Mouse (Mus musculus): ENCODE results near the gene Sh2d7. TPM values are rescaled to one million over a fixed set of nuclear protein-coding genes. Genes with fewer than 3 reads are reported as not detected.
"Not testable (repeated sequence)": the region's sequence is repeated elsewhere in the genome, so short reads cannot be mapped to it uniquely, and the experiment has no call there.

Gene Sh2d7
- total RNA-seq, 4 experiments from 2014 or later, result 0.21 TPM; not detected in 3

DNA sequence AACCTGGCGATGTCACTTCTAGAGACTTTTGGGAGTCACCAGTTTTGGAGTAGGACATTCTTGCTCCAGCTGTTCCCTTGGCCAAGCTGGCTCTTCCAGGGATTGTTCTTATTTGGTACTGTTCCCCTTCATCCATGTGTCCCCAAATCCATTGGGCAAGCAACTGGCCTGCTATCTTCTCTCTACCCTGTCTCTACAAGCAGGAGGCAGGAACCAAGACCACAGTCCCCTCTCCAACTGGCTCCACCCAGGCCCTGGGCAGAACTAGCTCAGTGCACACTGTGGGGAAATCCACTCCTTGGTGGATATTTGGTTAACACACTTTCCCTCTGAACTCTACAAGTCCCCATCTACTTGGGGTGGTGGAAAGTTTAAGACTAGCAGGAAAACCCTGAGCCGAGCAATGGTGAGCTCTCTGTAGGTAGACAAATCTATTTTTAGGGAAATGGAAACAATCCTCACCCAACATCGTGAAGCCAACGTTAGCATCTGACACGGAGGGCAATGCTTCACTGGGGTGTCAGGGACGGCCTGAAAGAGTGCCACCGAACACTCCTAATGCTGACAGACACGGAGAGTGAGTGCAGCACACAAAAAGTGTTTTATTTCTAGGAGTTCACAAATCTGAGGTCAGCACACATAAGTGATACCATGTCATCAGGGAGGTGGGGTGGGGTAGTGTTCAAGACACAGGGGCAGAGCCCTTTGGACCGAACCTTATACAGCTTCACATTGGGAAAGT, 5.6 kb downstream of the Sh2d7 start:
- no peak for DNase-seq (ENCODE audit: low spot score in 2 of 2)

DNA sequence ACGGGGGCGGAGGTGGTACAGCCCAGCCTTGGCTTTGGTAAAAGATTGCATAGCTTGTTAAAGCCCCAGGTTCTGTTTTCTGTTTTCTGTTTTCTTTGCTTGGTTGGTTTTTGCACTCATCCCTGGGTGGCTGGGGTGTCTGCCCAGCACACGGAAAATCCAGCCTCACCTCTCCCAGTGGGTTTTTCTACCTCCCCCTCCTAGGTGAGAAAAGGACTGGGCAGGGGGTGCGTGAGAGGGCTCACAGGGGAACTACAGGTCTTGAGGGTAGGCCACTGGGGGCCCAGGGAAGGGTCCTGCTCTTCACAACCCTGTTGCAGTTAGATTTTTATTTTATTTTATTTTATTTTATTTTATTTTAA, 6.2 kb downstream of the Sh2d7 start:
- DNase-seq (ENCODE audit: low spot score in 2 of 2), result no peak

DNA sequence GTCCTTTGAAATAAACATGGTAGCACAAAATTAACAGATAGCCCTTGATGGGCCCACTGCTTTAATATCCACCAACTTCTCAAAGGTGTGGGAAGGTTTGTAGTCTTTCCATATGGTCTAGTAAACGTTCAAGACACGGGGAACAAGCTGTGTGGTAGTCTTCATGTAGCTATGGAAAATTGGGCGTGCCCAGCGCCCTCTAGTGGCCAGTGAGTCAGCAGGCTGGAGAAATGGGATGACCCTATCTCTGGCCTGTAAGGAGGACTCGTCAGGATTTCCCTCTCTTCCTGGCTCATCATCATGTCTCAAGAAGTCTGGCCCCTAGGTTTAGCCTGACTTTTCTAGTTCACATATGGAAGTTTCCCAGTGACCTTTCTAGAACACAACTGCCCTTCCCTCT, 8.8 kb downstream of the Sh2d7 start:
- DNase-seq (ENCODE audit: low spot score in 2 of 2), result no peak

DNA sequence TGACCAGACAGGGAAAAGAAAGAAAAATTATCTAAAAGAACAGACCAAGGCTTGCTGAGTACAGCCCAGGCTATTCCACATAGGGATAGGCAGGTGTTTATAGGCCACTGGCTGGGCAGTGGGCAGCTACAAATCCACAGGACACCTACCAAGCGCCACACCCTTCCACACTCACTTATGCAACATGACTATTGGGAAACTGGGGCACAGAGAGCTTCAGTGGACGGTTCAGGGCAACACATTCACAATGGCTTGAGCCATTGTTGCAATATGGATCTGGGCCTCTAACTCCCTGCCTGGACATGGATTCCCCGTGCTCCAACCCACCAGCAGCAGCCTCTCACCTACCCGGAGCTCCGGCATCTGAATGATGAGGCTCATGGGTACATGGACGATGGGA, 10.6 kb downstream of the Sh2d7 start:
- no peak for DNase-seq (ENCODE audit: low spot score in 2 of 2)

DNA sequence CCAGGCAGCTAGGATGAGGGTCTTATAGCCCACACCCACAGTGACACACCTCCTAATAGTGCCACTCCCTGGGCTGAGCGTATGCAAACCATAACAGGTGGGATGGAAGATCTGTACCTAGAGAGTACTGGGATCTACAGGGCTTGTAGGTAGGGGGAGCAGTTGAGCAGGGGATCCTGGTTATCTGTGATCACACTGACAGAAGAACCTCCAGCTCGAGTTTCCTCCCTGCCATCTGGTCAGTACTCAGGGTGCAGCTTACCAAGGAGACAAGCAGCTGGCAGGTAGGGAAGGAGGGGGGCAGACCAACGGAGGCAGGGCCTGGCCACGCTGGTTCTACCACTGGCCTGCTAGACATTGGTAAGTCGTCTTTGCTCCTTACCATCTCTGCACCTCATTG, 13.6 kb downstream of the Sh2d7 start:
- peak in 1 of 2 experiments; percentile 47 for DNase-seq (ENCODE audit: low spot score in 2 of 2)

DNA sequence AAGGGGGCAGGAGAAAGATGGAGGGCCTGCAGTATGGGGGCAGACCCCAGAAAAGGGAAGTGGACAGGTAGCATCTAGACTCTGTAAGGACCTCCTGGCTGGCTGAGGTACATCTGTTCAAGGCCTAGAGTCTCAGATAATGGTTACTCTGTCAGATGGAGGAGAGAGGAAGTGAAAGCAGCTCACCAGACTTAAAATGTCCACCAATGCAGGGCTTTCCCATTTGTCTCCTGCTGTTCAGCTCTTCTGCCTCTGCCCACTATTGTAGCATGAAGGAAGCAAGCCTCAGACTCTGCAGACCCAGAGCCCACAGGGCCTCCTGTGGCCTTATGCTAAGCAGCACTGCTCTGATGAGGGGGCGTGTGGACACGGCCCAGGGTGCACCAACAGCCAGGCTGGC, 16.3 kb downstream of the Sh2d7 start:
- DNase-seq (ENCODE audit: low spot score in 2 of 2), result no peak

DNA sequence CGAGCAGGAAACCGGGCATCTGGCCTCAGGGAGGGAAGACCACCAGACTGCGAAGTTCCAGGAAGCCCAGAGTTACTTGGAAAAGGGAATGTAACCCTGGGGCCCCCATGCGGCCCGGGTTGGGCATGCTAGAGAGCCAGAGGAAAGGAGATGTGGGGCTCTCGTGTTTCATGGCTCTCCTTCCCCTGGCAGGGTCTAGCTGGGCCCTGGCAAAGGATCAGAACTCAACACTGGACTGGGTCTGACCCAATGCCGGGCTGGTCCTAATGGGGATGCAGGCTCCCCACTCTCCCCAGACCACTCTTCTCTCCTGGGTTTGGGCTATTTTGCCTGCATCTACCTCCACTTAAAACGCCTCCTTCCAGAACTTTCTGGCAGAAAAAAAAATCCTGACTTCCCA, 19.9 kb downstream of the Sh2d7 start:
- no peak for DNase-seq (ENCODE audit: low spot score in 2 of 2)

DNA sequence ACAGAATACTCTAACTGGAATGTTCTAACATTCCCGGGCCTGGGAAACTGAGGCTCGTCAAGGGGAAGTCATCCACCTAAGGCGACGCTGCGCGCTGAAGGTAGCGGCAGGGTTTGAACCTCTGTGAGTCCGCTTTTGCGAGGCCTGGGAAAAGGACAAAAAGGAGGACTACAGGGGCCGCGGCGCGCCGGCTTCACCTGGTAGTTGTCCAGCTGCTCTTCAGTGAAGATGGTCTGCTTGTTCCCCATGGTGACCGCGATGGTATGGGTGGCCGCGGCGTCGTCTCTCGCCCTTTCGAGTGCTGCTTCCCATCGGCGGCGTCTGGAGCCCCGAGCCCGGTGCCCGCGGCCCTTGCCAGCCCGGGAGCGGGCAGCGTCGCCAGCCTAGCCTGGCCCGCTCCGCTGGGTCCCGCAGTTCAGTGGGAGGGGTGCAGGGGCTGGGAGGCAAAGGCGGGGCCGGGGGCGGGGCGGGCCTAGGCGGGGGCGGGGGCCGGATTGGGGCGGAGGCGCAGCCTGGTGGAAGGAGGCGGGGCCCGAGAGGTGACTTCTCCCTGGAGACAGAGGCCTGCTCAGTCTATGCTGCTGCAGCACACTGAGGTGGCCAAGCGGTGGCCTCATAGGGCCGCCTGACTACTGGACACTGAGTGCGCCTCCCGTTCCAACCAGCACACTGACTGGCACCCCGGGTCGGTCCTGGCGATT, 21.1 kb downstream of the Sh2d7 start, which contains the start of gene Cib2:
Cib2 (minus strand) TSS at position 448 of the 701 bp plus-strand sequence.
- peak; percentile 47 to 72 for DNase-seq (ENCODE audit: low spot score in 2 of 2)

DNA sequence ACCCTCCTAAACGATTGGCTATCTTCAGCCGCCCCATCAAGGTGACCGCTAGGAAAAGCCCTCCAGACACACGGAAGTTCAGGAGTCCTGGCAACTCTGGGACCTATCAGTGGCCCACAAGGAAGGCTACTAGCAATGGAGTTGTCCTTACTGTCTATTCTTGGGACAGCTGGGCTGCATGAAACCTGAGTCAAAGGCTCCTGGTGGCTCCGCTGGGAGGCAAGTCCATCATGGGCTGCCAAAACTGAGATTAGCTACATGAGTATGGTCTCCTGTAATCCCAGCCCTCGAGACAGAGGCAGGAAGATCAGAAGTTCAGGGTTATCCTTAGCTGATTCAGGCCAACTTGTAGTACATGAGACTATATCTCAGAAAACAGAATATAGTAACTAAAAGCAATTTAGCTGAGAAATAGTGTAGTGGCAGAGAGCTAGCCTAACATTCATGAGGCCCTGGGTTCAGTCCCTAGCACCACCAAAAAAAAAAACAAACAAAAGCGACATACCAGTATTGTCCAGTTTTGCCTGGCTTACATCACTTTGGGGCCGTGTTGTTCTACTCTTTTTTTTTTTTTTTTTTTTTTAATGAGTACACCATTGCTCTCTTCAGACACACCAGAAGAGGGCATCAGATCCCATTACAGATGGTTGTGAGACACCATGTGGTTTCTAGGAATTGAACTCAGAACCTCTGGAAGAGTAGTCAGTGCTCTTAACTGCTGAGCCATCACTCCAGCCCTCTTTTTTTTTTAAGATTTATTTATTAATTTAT, 22.2 kb downstream of the Sh2d7 start:
- DNase-seq (ENCODE audit: low spot score in 2 of 2), result no peak

DNA sequence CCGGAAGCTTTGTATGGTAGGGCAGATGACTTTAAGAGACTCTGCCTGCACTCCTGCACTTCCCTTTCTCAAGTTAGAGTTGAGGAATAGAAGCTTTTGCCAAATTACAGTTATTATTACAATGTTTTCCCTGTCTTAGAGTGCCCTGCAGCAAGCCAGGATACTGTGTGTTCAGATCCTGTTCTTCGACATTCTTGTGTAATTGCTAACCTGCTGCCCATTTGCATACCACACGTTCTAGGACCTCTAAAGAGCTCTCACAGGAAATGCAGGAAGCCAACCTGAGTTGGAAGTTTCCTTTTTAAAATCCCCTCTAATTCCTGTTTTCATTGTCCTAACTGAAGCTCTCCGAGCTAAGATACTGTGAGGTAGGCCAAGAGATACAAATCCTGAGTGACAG, 28.2 kb downstream of the Sh2d7 start:
- DNase-seq (ENCODE audit: low spot score in 2 of 2), result no peak

DNA sequence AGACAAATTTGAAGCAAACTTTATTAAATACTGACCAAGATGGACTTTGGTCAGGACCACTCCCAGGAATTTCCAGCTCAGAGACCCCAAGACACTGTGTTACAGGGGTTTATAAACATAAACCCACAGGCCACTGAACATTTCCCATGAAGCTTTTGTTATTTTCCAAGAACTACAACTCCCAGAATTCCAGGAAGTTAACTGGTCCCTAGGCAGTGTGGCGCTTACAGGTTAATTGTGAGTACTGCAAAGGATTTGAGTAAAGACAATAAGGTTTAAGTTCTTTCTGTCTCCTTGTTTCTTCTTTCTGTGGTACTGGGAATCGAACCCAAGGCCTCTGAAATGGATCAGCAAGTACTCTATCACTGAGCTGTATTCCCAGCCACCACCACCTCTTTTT, 29.9 kb downstream of the Sh2d7 start:
- no peak for DNase-seq (ENCODE audit: low spot score in 2 of 2)

DNA sequence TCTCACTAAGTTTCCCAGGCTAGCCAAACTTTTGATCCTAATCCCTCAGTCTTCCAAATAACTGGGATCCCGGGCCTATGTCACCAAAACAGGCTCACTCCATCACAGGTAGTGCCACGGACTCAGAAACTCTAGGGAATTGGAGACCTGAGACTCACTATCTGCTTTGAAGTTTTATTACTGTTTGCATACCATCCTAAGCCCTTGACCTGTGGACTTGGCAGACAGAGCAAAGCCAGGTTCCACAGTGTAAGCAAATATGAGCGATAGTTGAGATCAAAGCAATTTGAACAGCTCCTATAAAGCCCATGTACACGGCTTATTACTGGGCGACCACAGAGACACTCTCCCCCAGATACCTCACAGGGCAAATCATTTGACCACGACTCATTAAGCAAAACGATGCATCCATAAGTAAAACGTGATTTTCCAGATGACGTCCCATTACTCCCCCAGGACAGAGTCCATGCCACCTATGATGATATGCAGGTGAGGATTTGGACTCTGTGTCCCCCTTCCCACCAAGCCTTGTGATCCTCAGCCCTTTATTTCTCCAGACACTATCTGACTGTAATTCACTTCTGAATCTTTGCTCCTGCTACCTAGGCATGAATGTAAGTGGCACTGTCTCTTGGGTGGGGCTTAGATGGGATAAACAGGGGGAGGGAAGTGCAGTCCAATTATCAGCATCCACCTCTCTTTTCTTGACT, 32.5 kb downstream of the Sh2d7 start:
- no peak for DNase-seq (ENCODE audit: low spot score in 2 of 2)

DNA sequence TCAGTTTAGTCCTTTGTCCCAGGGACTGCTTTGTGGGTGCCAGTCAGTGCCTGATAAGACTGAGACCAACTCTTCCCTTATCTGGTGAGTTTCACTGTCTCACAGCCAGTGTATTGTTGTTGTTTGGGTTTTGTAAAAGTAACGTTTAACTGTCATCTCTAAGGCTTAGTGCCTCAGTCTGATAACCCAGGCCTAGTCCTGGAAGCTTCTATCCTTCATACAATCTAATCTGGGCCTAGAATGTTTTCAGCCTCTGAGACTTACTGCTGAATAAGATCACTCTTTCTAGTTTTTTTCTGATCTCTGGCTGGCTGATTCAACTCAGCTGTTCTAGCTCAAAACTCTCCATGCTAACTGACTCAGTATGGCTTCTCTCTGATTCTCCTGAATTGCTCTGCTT, 44.9 kb downstream of the Sh2d7 start:
- DNase-seq (ENCODE audit: low spot score in 2 of 2), result no peak

DNA sequence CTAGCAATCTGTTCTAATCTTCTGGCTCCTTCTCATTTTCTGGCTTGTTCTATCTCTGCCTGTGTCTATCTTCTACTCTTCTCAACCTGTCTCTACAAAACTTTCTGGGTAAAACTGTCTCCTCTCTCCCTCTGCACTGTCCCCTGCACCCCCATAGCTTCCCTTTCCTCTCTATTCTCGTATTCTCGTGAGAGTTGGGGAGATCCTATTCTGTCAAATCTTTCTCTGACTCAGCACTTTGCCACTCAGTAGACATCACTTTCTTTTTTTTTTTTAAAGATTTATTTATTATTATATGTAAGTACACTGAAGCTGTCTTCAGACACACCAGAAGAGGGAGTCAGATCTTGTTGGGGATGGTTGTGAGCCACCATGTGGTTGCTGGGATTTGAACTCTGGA, 45.3 kb downstream of the Sh2d7 start:
- not testable (repeated sequence) for DNase-seq (ENCODE audit: low spot score in 2 of 2)

DNA sequence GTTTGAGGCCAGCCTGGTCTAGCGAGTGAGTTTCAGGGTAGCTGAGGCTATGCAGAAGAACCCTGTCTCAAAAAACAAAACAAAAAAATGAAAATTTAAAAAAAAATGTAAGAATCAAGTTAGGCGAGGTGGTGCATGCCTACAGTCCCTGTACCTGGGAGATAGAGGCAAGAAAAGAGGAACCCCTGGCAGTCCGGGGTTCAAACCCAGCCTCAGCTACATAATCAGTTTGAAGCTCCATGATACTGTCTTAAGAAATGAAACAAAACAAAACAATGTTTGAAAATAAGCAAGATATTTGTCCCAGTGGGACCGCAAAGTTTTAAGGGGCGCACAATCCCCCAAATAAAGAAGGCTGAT, 47.0 kb downstream of the Sh2d7 start:
- DNase-seq (ENCODE audit: low spot score in 2 of 2), result no peak

DNA sequence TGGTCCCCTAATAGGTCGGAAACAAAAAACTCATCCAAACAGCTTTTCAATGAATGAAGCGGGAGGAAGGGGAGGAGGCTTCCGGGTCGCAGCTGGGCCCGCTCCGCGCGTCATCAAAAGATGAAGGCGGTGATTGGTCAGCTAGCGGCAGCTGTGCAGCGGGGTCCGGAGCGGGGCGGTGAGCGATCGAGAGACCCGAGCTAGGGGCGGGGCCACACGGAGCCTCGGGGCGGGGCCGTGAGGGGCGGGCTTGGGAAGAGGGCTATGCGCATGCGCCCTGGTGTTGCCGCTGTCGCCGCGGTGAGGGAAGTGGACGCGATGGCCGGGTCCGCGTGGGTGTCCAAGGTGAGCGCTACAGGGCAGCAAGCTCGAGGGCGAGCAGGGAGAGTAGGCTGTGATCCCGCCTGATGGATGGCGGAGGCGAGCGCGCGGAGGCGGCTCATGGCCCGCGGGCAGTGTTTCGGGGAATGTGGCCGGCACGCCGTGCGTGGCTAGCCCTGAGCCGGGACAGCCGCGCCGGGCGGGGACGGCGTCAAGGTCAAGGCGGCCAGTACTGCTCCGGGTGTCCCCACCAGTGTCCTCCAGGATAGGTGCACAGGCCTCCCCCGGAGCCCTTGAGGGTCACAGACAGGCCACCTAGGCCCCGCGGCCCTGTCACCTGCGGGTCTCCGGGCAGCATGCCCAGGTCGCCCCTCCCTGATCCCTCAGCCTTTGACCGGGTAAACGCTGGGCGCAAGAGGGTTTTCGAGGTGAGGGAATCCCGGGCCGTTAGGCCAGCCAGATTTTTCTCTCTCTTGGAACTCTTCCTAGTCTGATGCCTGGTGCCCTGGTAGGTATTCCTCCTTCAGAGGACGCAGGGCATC, 47.6 kb downstream of the Sh2d7 start, which contains the start of gene Idh3a:
Idh3a (plus strand) TSS at position 136 of the 863 bp plus-strand sequence.
- peak; percentile 91 to 97 for DNase-seq (ENCODE audit: low spot score in 2 of 2)

DNA sequence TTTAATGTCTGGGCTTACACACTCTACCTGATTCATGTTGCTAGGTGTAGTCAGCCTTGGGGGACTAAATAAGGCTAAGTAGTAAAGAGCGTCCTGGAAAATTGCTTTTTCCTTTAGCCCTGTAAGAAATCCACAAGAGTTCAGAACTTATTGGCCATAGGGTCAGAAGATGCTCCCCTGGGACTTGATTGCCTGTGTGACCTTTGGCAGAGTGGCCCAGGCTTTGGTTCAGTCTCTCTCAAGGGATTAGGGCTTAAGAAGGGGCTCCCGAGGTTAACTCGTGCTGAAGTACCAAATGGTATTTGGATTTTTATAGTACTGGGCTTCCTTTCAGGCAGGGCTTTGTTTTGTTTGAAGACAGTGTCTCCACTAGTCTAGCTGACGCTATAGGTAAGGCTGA, 49.1 kb downstream of the Sh2d7 start:
- no peak for DNase-seq (ENCODE audit: low spot score in 2 of 2)

DNA sequence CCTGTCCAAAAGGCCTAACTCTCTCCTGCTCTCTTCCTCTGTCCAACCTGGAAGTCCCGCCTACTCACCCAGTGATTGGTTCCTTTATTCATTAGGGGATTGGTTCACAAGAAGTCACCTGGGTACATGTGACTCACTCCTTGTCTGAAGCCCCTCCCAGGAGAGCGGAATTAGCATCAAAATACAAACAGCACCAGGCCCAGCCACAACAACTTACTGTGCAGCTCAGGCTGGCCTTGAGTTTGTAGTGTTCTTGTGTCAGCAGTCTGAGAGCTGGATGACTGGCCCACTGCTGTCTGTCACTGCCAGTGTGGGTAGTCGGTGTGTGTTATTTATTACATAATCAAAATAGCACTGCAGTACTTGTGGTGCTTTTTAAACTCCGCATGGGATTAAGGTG, 54.9 kb downstream of the Sh2d7 start:
- not testable (repeated sequence) for DNase-seq (ENCODE audit: low spot score in 2 of 2)
